Mouse (Mus musculus) ovary, postnatal 36 days (tissue): ENCODE data around the gene Syngr1.
"Not testable (repeated sequence)": the region's sequence is repeated elsewhere in the genome, so short reads cannot be mapped to it uniquely, and the experiment has no call there.

Source experiments
- DNase-seq: peaks from one replicate; pipeline ENCODE4 v3.0.0; 2022; ENCODE audit warnings: low spot score, mixed read lengths

Syngr1 gene

GRCm38 (mm10) chr15:80115866-80116794, 25.0 kb downstream of the Syngr1 start:
- no peak for DNase-seq

GRCm38 (mm10) chr15:80117154-80117553, 26.0 kb downstream of the Syngr1 start:
- DNase-seq: no peak

- no peak for DNase-seq
Observed at GRCm38 (mm10) chr15:80119076-80119475, 27.9 kb downstream of the Syngr1 start.

GRCm38 (mm10) chr15:80121721-80122325, 30.7 kb downstream of the Syngr1 start:
- no peak for DNase-seq

- DNase-seq: not testable (repeated sequence)
Observed at GRCm38 (mm10) chr15:80122431-80122830, 31.3 kb downstream of the Syngr1 start.

- no peak for DNase-seq
Observed at GRCm38 (mm10) chr15:80124651-80125050, 33.5 kb downstream of the Syngr1 start.

GRCm38 (mm10) chr15:80127191-80127590, 36.1 kb downstream of the Syngr1 start:
- DNase-seq: no peak

- DNase-seq: no peak
Observed at GRCm38 (mm10) chr15:80129982-80130381, 38.8 kb downstream of the Syngr1 start.

GRCm38 (mm10) chr15:80130689-80131088, 39.6 kb downstream of the Syngr1 start:
- no peak for DNase-seq

GRCm38 (mm10) chr15:80131421-80131820, 40.3 kb downstream of the Syngr1 start:
- DNase-seq: no peak

GRCm38 (mm10) chr15:80132452-80132851, 41.3 kb downstream of the Syngr1 start:
- DNase-seq: no peak

GRCm38 (mm10) chr15:80132993-80133586, 42.0 kb downstream of the Syngr1 start, which contains the start of gene Tab1:
TSS of gene Tab1 (plus strand) at chr15:80133127.
- peak; percentile 92 for DNase-seq

- DNase-seq: peak; percentile 26
Observed at GRCm38 (mm10) chr15:80133682-80134449, 42.7 kb downstream of the Syngr1 start.

- DNase-seq: peak; percentile 54
Observed at GRCm38 (mm10) chr15:80134450-80134847, 43.3 kb downstream of the Syngr1 start.

GRCm38 (mm10) chr15:80135499-80135898, 44.4 kb downstream of the Syngr1 start:
- no peak for DNase-seq

- DNase-seq: no peak
Observed at GRCm38 (mm10) chr15:80136645-80137044, 45.5 kb downstream of the Syngr1 start.

- DNase-seq: no peak
Observed at GRCm38 (mm10) chr15:80137945-80138791, 47.0 kb downstream of the Syngr1 start.

- no peak for DNase-seq
Observed at GRCm38 (mm10) chr15:80140302-80140701, 49.2 kb downstream of the Syngr1 start.

GRCm38 (mm10) chr15:80140878-80141277, 49.7 kb downstream of the Syngr1 start:
- DNase-seq: no peak

GRCm38 (mm10) chr15:80142130-80142529, 51.0 kb downstream of the Syngr1 start:
- no peak for DNase-seq

GRCm38 (mm10) chr15:80143760-80144159, 52.6 kb downstream of the Syngr1 start:
- no peak for DNase-seq
